Mouse (Mus musculus) hindbrain, embryonic 11.5 days (tissue): ENCODE data around the gene Calr4. TPM values are rescaled to one million over a fixed set of nuclear protein-coding genes. Genes with fewer than 3 reads are reported as not detected.
A peak's percentile ranks its signal among the peaks of the same experiment; 100 is the strongest.

ENCODE experiments used
- ATAC-seq: fragments of 200-750 bp; cut with Nextera tagmentation; 2 replicates; pipeline ENCODE4 v1.8.0; 2017; ENCODE audit warnings: mild to moderate bottlenecking, moderate TSS enrichment, moderate library complexity; ENCODE audit not compliant: low FRiP score
- DNase-seq: peaks from one replicate; pipeline ENCODE4 v3.0.0-alpha.2; 2015; ENCODE audit warnings: low spot score
- H3K27ac ChIP-seq: fragments of 300-500 bp; sonication (generic); 2 replicates; pipeline ENCODE4 v1.5.1; 2014; ENCODE audit warnings: mild to moderate bottlenecking, low read depth, low read length
- H3K27me3 ChIP-seq: fragments of 300-500 bp; sonication (generic); 2 replicates; pipeline ENCODE4 v1.6.1; 2014; ENCODE audit warnings: mild to moderate bottlenecking, low read length, moderate library complexity, mixed read lengths; ENCODE audit not compliant: control insufficient read depth, insufficient read depth
- H3K36me3 ChIP-seq: fragments of 300-500 bp; sonication (generic); 2 replicates; pipeline ENCODE4 v1.6.1; 2014; ENCODE audit warnings: mild to moderate bottlenecking, low read length, moderate library complexity, mixed read lengths; ENCODE audit not compliant: control insufficient read depth, insufficient read depth
- H3K4me1 ChIP-seq: fragments of 300-500 bp; sonication (generic); replicated peaks from 2 replicates; pipeline ENCODE4 v1.6.1; 2014; ENCODE audit warnings: low read length, mixed read lengths; ENCODE audit not compliant: control insufficient read depth, insufficient read depth
- H3K4me2 ChIP-seq: fragments of 300-500 bp; sonication (generic); replicated peaks from 2 replicates; pipeline ENCODE4 v1.6.1; 2014; ENCODE audit warnings: mild to moderate bottlenecking, low read depth, low read length
- H3K4me3 ChIP-seq: fragments of 300-500 bp; sonication (generic); 2 replicates; pipeline ENCODE4 v1.5.1; 2014; ENCODE audit warnings: low read depth, low read length
- H3K9ac ChIP-seq: fragments of 300-500 bp; sonication (generic); 2 replicates; pipeline ENCODE4 v1.6.1; 2014; ENCODE audit warnings: low read depth, low read length
- H3K9me3 ChIP-seq: fragments of 300-500 bp; sonication (generic); 2 replicates; pipeline ENCODE4 v1.6.1; 2016; ENCODE audit warnings: low read length; ENCODE audit not compliant: control insufficient read depth
- WGBS: fragments of 180-500 bp; shearing (Covaris S2); extraction: QIAGEN DNeasy Blood & Tissue Kit; methylation state at CpG from one replicate; pipeline ENCODE4 v1.1.7; 2014; 5-methylcytosine and 5-hydroxymethylcytosine counted together
- polyA plus RNA-seq: library from polyadenylated mRNA; unstranded; fragments of >200 nt; fragmentation: Nextera tagmentation; extraction: Ambion mirVana; gene quantifications from 2 replicates; pipeline ENCODE4 v1.2.1, GENCODE M21; 2014

Gene Calr4
- polyA plus RNA-seq, 1 experiment from 2014 or later = 0.09 TPM

DNA sequence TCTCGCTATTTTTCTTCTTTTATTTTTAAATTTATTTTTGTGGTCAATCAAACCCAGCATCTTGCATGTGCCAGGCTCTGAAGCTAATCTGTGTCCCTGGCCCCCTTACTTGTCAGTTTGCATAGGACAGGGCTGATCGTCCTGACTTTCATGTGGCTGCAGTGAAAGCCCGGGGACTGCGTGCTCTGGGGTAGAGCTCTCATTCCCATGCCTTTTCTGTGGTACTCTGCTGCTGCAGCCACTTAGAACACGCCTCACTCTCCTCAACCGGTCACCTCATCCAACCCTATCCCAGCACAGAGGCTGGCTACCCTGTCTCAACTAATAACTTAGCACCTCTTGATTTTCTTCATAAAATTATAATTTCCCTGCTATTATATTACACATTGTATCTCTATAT, 8.7 kb upstream of the Calr4 start:
- H3K4me3 ChIP-seq = no peak overlapping the region
- no peak overlapping the region for H3K4me2 ChIP-seq
- no peaks in the 10 kb centered on the region for H3K27me3 ChIP-seq
- H3K9ac ChIP-seq = no peak overlapping the region
- no peaks in the 10 kb centered on the region for H3K9me3 ChIP-seq
- H3K4me1 ChIP-seq = no peaks in the 10 kb centered on the region
- 70% methylated on average over 6 of the region's 6 CpGs for WGBS
- DNase-seq = no peak
- H3K27ac ChIP-seq = peak overlapping the region; percentile 63
- H3K36me3 ChIP-seq = no peaks in the 10 kb centered on the region
- ATAC-seq = peak; percentile 60

DNA sequence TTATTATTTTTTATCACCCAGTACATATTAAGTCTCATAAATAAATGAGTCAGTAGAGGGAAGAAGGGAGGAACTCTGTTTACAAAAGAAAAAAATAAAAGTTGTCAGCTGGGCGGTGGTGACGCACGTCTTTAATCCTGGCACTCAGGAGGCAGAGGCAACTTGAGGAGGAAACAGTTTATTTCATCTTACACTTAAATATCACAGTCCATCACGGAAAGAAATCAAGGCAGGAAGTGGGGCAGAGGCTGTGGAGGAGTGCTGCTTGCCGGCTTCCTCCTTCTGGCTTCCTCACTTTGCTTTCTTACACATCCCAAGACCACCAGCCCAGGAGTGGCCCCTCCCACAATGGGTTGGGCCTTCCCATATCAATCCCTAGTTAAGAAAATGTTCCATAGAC, 8.2 kb upstream of the Calr4 start:
- H3K36me3 ChIP-seq = no peaks in the 10 kb centered on the region
- no peak for DNase-seq
- no peaks in the 10 kb centered on the region for H3K4me1 ChIP-seq
- no peak overlapping the region for H3K27ac ChIP-seq
- H3K27me3 ChIP-seq = no peaks in the 10 kb centered on the region
- no peak overlapping the region for H3K4me3 ChIP-seq
- ATAC-seq = no peak
- 72% methylated on average over 5 of the region's 5 CpGs for WGBS
- H3K4me2 ChIP-seq = no peak overlapping the region
- no peaks in the 10 kb centered on the region for H3K9me3 ChIP-seq
- H3K9ac ChIP-seq = no peak overlapping the region

DNA sequence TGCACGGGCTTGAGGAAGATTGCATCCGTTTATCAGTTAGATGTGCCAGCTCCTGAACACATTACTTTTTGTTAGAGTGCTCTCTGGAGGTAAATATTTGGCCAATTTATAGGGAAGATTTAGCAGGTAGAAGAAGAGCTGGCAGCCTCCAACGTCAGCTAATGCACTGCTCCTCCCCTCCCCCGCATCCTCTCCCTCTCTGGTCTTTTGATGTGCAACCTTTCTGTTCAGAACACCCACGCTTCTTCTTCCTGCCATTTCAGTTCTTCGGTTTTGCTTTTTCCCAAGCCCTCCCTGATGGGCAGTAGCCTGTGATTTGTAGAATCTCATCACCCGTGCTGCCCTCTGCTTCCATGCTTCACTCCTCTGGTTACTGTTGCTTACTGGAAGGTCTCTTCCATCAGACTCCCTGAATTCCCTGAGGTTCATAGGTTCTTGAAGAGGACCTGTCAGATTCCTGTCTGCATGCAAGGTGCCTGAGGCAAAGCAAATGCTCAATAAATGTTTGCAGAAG, 4.5 kb upstream of the Calr4 start:
- 65% methylated on average over 7 of the region's 7 CpGs for WGBS
- Histone ChIP-seq H3K9me3 (no peaks in the 10 kb centered on the region), H3K4me2 (no peak overlapping the region), H3K36me3 (no peaks in the 10 kb centered on the region), H3K4me3 (no peak overlapping the region), H3K27ac (no peak overlapping the region), H3K27me3 (no peaks in the 10 kb centered on the region), H3K9ac (no peak overlapping the region), H3K4me1 (no peaks in the 10 kb centered on the region)
- DNase-seq (no peak), ATAC-seq (no peak)

DNA sequence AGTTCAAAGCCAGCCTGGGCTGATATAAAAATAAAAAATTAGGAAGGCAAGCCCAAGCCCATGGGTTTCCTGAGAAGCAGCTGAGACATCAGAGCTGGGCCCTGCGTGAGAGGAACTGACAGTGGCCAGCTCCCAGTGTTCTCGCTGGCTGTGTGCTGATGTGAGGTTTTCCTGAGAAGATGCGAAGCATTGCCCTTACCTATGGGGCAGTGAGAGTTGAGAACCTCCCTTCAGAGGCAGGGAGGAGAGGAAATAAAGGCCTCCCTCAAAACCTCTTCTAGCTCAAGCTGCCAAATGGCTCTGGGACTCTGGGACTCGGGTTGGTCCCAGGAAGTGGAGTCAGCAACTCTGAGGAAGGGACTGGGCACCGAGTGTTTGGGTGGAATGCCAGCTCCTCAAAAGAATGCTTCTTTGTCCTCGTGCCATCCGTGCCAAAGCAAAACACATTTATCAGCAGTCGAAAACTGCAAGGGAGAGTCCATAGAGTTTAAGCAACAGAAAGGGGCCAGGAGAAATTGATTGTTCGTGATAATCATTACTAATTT, 593 bp downstream of the Calr4 start:
- no peak overlapping the region for H3K4me3 ChIP-seq
- H3K9me3 ChIP-seq = no peaks in the 10 kb centered on the region
- ATAC-seq (no peak), DNase-seq (no peak)
- H3K4me2 ChIP-seq = no peak overlapping the region
- no peaks in the 10 kb centered on the region for H3K4me1 ChIP-seq
- no peaks in the 10 kb centered on the region for H3K36me3 ChIP-seq
- no peak overlapping the region for H3K27ac ChIP-seq
- H3K27me3 ChIP-seq = no peaks in the 10 kb centered on the region
- 80% methylated on average over 9 of the region's 9 CpGs for WGBS
- H3K9ac ChIP-seq = no peak overlapping the region

DNA sequence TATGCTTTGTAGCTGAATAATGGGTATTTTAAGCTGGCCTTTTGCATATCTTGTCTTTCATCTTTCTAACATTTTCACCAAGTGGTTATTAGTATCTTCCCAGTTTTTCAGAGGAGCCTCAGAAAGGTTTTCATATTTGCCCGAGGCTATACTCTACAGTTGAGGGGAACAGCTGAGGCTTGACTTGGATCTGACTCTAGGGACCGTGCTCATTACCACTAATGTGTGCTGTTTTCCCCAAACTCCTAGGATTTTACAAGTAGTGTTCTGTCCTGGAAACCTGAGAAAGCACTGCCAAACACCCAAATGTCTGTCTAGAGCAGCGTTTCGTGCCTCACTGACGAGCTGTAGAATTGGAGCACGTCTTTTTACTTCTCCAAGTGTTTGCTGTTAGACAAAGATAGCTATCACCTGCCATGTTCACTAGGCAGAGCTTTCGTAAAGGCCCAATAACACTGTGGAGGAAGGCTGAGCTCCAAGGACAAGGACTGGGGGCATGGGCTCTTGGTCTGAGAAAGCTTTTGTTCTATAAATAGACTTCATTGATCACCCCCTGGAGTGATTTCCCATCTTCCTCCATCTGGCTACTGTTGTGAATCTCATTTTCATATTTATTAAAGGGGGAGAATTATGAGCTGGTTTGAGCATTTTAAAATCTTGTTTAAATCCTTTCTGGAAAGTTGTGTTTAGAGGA, 2.0 kb downstream of the Calr4 start:
- H3K36me3 ChIP-seq = no peaks in the 10 kb centered on the region
- H3K4me2 ChIP-seq = no peak overlapping the region
- WGBS = 71% methylated on average over 7 of the region's 7 CpGs
- no peaks in the 10 kb centered on the region for H3K4me1 ChIP-seq
- peak overlapping the region; percentile 51; the same call in 1 of the 2 replicates for H3K27ac ChIP-seq
- no peak for DNase-seq
- H3K4me3 ChIP-seq = no peak overlapping the region
- ATAC-seq = no peak; the same call in 1 of the 2 replicates
- no peak overlapping the region for H3K9ac ChIP-seq
- H3K9me3 ChIP-seq = no peaks in the 10 kb centered on the region
- no peaks in the 10 kb centered on the region for H3K27me3 ChIP-seq

DNA sequence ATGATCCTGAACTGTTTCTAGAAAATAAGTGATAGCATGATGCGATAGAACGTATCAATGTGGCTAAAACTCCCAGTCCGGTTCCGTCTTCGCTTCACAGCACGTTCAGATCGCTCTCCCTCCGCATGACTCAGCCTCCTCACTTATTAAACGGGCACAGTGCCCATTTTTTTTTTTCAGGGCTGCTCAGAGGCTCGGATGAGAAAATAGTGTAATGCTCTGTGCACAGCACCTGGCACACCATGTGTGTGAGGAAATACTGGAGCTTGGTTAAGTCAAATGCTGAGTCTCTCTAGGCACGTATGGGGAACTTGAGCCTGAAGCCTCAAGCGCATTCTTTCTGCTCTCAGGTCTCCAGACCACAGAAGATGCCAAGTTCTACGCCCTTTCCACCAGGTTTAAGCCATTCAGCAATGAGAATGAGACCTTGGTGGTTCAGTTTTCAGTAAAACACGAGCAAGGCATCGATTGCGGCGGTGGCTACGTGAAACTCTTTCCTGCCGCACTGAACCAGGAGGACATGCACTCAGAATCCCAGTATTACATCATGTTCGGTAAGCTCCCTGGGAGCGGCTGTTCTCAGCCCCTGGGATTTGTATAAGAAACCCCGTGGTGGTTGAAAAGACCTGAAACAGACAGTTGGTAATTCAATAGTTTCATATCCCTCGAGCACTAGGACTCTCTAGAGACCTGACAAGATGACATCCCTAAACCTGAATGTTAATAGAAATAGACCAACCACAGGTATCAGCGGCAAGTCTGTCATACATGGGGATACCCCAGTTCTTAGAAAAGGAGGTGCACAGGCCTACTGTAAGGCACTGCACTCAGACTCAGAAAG, 4.4 kb downstream of the Calr4 start:
- no peak overlapping the region for H3K4me3 ChIP-seq
- H3K4me2 ChIP-seq = no peak overlapping the region
- no peaks in the 10 kb centered on the region for H3K27me3 ChIP-seq
- no peak for DNase-seq
- H3K36me3 ChIP-seq = no peaks in the 10 kb centered on the region
- 84% methylated on average over 24 of the region's 24 CpGs for WGBS
- ATAC-seq = no peak
- H3K27ac ChIP-seq = no peak overlapping the region
- H3K4me1 ChIP-seq = no peaks in the 10 kb centered on the region
- H3K9me3 ChIP-seq = no peaks in the 10 kb centered on the region
- no peak overlapping the region for H3K9ac ChIP-seq

DNA sequence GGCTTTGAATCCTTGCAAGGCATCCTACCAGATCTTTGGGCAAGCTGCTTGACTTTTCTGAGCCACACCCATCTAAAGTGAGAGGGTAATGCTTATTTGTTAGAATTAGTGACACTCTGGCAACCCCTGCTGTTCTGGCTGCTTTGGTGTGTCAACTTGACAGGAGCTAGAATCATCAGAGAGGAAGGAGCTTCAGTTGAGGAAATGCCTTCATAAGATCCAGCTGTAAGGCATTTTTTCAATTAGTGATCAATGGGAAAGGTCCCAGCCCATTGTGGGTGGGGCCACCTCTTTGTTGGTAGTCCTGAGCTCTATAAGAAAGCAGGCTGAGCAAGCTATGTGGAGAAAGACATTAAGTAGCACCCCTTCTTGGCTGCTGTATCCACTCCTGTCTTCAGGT, 6.9 kb downstream of the Calr4 start:
- no peak overlapping the region for H3K9ac ChIP-seq
- peak; percentile 11 for DNase-seq
- H3K9me3 ChIP-seq = no peaks in the 10 kb centered on the region
- no peaks in the 10 kb centered on the region for H3K36me3 ChIP-seq
- ATAC-seq = no peak
- no peaks in the 10 kb centered on the region for H3K27me3 ChIP-seq
- no peak overlapping the region for H3K27ac ChIP-seq
- no peaks in the 10 kb centered on the region for H3K4me1 ChIP-seq
- no peak overlapping the region for H3K4me2 ChIP-seq
- H3K4me3 ChIP-seq = no peak overlapping the region

DNA sequence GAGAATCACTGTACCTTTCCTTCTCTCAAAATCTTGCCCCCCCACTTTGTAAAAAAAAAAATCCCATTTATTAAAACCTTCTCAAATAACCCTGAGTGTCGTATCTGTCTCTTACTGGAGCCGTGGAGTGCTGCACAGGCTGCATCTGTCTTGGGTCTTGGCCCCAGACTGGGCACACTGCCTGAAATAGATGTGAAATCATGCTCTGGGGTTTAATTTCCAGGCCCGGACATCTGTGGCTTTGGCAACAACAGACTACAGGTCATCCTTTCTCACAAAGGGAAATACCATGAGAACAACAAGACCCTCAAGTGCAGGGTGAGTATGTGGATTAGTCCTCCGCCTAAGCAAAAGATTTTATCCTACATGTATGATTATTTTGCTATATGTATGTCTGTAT, 7.6 kb downstream of the Calr4 start:
- Histone ChIP-seq H3K4me1 (no peaks in the 10 kb centered on the region), H3K4me3 (no peak overlapping the region), H3K9me3 (no peaks in the 10 kb centered on the region), H3K4me2 (no peak overlapping the region), H3K27me3 (no peaks in the 10 kb centered on the region), H3K36me3 (no peaks in the 10 kb centered on the region), H3K27ac (no peak overlapping the region), H3K9ac (no peak overlapping the region)
- WGBS = 77% methylated on average over 4 of the region's 4 CpGs
- ATAC-seq = no peak
- DNase-seq = no peak
